Mouse (Mus musculus) ES-E14 (cell line): ENCODE results near the gene Nxf1. TPM values are rescaled to one million over a fixed set of nuclear protein-coding genes. Genes with fewer than 3 reads are reported as not detected.
A peak's percentile ranks its signal among the peaks of the same experiment; 100 is the strongest.

Experiments
- DNase-seq: peaks from one replicate; pipeline ENCODE4 v3.0.0-alpha.2; 2013; ENCODE audit warnings: low read depth, low spot score
- H3K27ac ChIP-seq: 2 replicates; pipeline ENCODE4 v1.5.1; 2012; ENCODE audit warnings: low read depth, mild to moderate bottlenecking, low read length, moderate library complexity, mixed read lengths; ENCODE audit not compliant: poor library complexity, insufficient read depth, severe bottlenecking
- H3K36me3 ChIP-seq: 2 replicates; pipeline ENCODE4 v1.6.1; 2012; ENCODE audit warnings: mild to moderate bottlenecking, low read length, moderate library complexity, mixed read lengths; ENCODE audit not compliant: control insufficient read depth, poor library complexity, insufficient read depth, severe bottlenecking
- H3K4me1 ChIP-seq, 2 experiments: fragments of 150-350 bp in 1 of 2; sonication (generic) in 1 of 2; 2 replicates each; pipeline ENCODE4 v1.6.1; 2012; ENCODE audit warnings: low read length in 2 of 2, mild to moderate bottlenecking in 1 of 2, mixed read lengths in 1 of 2; ENCODE audit not compliant: control insufficient read depth in 2 of 2, insufficient read depth in 2 of 2, poor library complexity in 1 of 2
- H3K4me3 ChIP-seq, 2 experiments: fragments of 150-350 bp in 1 of 2; sonication (generic) in 1 of 2; 2 replicates each; pipeline ENCODE4 v1.5.1; 2012; ENCODE audit warnings: low read length in 2 of 2, low read depth in 1 of 2, mild to moderate bottlenecking in 1 of 2, mixed read lengths in 1 of 2; ENCODE audit not compliant: insufficient read depth in 1 of 2, poor library complexity in 1 of 2, severe bottlenecking in 1 of 2
- H3K9ac ChIP-seq: 2 replicates; pipeline ENCODE4 v1.6.1; 2012; ENCODE audit warnings: low read depth, mild to moderate bottlenecking, low read length, mixed read lengths; ENCODE audit not compliant: poor library complexity, insufficient read depth, severe bottlenecking
- H3K9me3 ChIP-seq: fragments of 150-350 bp; sonication (generic); 2 replicates; pipeline ENCODE4 v1.6.1; 2012; ENCODE audit warnings: low read depth, mild to moderate bottlenecking, low read length; ENCODE audit not compliant: control insufficient read depth, insufficient read depth
- CHD2 ChIP-seq: IDR thresholded peaks from 2 replicates; pipeline ENCODE4 v1.6.1; 2014; ENCODE audit warnings: mild to moderate bottlenecking, low read depth, low read length, inconsistent platforms
- HCFC1 ChIP-seq: IDR thresholded peaks from 2 replicates; pipeline ENCODE4 v1.6.1; 2012; ENCODE audit warnings: low read length, inconsistent platforms, borderline replicate concordance; ENCODE audit not compliant: insufficient read depth
- MAFK ChIP-seq: IDR thresholded peaks from 2 replicates; pipeline ENCODE4 v1.6.1; 2014; ENCODE audit warnings: mild to moderate bottlenecking, low read depth, low read length, inconsistent platforms; ENCODE audit not compliant: insufficient read depth
- ZC3H11A ChIP-seq: IDR thresholded peaks from 2 replicates; pipeline ENCODE4 v1.6.1; 2012; ENCODE audit warnings: low read depth, mild to moderate bottlenecking, inconsistent platforms, low read length, borderline replicate concordance
- ZNF384 ChIP-seq: IDR thresholded peaks from 2 replicates; pipeline ENCODE4 v1.6.1; 2012; ENCODE audit warnings: low read depth, low read length, inconsistent platforms
- in situ Hi-C, 2 experiments: fragments of 600-800 bp; cut with MboI; formaldehyde crosslinking; loops; one replicate each; pipeline ENCODE4 v1.15.1; 2025; ENCODE audit warnings: low sequenced_read_pairs in 2 of 2, inconsistent platforms in 1 of 2; ENCODE audit not compliant: unreplicated experiment in 2 of 2
- total RNA-seq: library from RNA; depleted of rRNA; stranded (reverse); fragments of 300-350 nt; gene quantifications from 2 replicates; pipeline ENCODE4 v1.2.3, GENCODE M21; 2012

The Nxf1 gene
- total RNA-seq, 1 experiment, result 101 TPM

DNA sequence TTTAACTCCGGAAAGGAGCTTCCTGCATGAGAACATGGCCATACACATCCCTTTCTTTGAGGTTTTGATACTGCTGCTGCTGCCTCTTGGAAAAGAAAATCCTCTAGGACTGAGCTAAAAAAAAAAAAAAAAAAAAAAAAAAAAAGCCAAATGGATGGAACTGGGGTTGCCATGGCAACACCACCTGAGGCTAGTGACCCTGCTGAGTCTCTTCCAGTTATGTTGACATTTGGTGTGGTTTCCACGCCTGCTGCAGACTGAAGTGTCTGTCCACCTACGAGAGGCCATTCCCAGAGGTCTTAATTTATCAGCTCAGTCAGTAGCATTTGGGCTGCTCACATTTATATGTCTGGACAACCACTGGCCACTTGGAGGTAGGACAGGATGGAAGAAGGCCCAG is 31.6 kb downstream of the Nxf1 start:
- no peak for DNase-seq
- Histone ChIP-seq H3K9me3 (no peaks in the 10 kb centered on the region), H3K36me3 (peaks cover 10% of the 10 kb centered on the region), H3K4me3 (no peak overlapping the region), H3K4me1 (peaks cover 0 to 8% of the 10 kb centered on the region in 2 experiments; a peak in 3 of 4 replicates), H3K27ac (no peak overlapping the region), H3K9ac (no peak overlapping the region)
- in situ Hi-C loops, result no loop called here
- TF ChIP-seq HCFC1 (no peak), CHD2 (no peak), ZNF384 (peak; percentile 95), ZC3H11A (no peak), MAFK (no peak)

- Histone ChIP-seq H3K27ac (no peak overlapping the region), H3K4me1 (peaks cover 0 to 8% of the 10 kb centered on the region in 2 experiments; a peak in 3 of 4 replicates), H3K36me3 (peaks cover 12% of the 10 kb centered on the region), H3K4me3 (no peak overlapping the region), H3K9me3 (no peaks in the 10 kb centered on the region), H3K9ac (no peak overlapping the region)
- in situ Hi-C loops, result no loop called here
- TF ChIP-seq MAFK, result no peak
- DNase-seq, result no peak
These were observed 32.3 kb downstream of the Nxf1 start for GRCm38 (mm10) chr19:8789171-8789570.

DNA sequence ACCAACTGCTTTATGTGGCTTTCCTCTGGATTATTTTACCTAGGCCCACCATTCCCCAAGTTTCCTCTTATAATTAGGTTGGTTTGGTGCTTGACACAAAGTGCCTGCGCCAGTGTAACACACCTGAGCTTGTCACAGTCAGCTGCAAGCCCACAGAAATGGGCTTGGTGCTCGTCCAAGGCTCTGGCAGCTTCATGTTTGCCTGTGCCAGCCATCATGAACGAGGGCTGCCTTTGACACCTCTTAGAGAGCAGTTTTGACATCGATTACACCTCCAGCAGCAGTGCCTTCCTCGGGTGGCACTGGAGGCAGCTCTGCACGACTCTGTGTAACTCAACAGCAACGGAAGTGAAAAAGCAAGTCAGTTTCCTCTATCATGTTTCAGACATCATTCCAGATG is 33.3 kb downstream of the Nxf1 start:
- in situ Hi-C loops, result no loop called here
- Histone ChIP-seq H3K27ac (no peak overlapping the region), H3K9ac (no peak overlapping the region), H3K9me3 (no peaks in the 10 kb centered on the region), H3K4me1 (peaks cover 0 to 7% of the 10 kb centered on the region in 2 experiments; a peak in 3 of 4 replicates), H3K36me3 (peaks cover 13% of the 10 kb centered on the region), H3K4me3 (no peak overlapping the region)
- TF ChIP-seq MAFK (no peak), CHD2 (no peak), HCFC1 (no peak), ZC3H11A (no peak), ZNF384 (no peak)
- DNase-seq, result no peak

- Histone ChIP-seq H3K27ac (peak within 1 kb of the TSS; percentile 23; the same call in 1 of the 2 replicates), H3K9me3 (no peaks in the 10 kb centered on the region), H3K4me3 (peak within 1 kb of the TSS; percentile 82 to 94), H3K4me1 (peaks cover 3 to 6% of the 10 kb centered on the region in 2 experiments; a peak in 2 of 4 replicates), H3K36me3 (peaks cover 11% of the 10 kb centered on the region), H3K9ac (peak within 1 kb of the TSS; percentile 85)
- TF ChIP-seq ZC3H11A (no peak), MAFK (no peak), CHD2 (0 out of 2 replicates have a peak, but pooled peaks have one; percentile 9), ZNF384 (no peak), HCFC1 (no peak)
- in situ Hi-C loops, result no loop called here
- peak; percentile 85 for DNase-seq
These were observed 41.5 kb downstream of the Nxf1 start, which contains the start of gene Polr2g for GRCm38 (mm10) chr19:8798264-8798946. TSS of gene Polr2g (minus strand) at chr19:8798577.

GRCm38 (mm10) chr19:8798947-8799315 is 42.1 kb downstream of the Nxf1 start:
- no peak overlapping the region for H3K27ac ChIP-seq
- 0 out of 4 replicates have a peak overlapping the region, but pooled peaks of 1 of the 2 experiments have one; percentile 94 for H3K4me3 ChIP-seq
- peaks cover 8% of the 10 kb centered on the region for H3K36me3 ChIP-seq
- H3K9me3 ChIP-seq, result no peaks in the 10 kb centered on the region
- H3K4me1 ChIP-seq, result peaks cover 3 to 6% of the 10 kb centered on the region in 2 experiments; a peak in 2 of 4 replicates
- in situ Hi-C loops, result no loop called here
- H3K9ac ChIP-seq, result no peak overlapping the region
- TF ChIP-seq MAFK (no peak), HCFC1 (no peak), ZNF384 (no peak), ZC3H11A (no peak), CHD2 (no peak)
- DNase-seq, result no peak
